Mouse (Mus musculus): ENCODE data around the gene Krtap13-1. TPM values are rescaled to one million over a fixed set of nuclear protein-coding genes. Genes with fewer than 3 reads are reported as not detected.

Krtap13-1 gene
- not detected for polyA plus RNA-seq (2017; shearing (Covaris generic))

DNA sequence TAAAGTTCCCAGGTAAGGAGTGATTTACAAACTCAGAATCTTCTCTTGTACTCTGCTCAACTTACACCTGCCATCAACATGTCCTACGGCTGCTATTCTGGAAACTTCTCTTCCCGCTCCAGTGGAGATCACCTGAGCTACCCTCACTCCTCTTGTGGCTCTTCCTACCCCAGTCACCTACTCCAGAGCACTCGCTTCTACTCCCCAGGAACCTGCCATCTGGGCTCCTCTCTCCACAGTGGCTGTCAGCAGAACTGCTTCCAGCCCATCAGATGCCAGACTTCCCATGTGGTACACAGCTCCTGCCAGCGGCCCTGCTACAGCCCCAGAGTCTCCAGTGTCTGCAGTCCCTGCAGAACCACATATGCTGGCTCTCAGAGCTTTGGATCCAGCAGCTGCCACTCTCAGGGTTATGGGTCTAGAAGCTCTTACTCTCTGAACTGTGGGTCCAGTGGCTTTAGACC is at the start of gene Krtap13-1:
TSS of gene Krtap13-1 (plus strand) at position 51 of the 464 bp plus-strand sequence.

DNA sequence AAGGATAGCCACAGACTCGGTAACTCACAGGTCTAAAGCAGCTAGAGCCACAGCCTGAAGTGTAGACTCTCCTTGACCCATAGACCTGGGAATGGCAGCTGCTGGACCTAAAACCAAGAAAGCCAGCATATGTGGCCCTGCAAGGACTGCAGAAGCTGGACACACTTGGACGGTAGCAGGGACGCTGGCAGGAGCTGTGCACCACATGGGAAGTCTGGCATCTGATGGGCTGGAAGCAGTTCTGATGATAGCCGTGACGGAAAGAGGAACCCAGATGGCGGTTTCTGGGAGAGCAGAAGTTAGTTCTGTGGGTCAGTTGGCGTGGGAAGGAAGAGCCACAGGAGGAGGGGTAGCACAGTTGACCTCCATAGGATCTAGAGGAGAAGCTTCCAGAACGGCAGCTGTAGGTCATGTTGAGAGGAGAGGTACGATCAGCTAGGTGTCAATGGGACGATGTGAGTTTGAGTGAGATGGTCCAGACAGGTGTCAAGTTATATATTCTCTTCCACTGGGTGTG is 21.1 kb upstream of the Krtap13-1 start, which contains the start of gene 2310061N02Rik:
TSS of gene 2310061N02Rik (minus strand) at position 467 of the 517 bp plus-strand sequence.

DNA sequence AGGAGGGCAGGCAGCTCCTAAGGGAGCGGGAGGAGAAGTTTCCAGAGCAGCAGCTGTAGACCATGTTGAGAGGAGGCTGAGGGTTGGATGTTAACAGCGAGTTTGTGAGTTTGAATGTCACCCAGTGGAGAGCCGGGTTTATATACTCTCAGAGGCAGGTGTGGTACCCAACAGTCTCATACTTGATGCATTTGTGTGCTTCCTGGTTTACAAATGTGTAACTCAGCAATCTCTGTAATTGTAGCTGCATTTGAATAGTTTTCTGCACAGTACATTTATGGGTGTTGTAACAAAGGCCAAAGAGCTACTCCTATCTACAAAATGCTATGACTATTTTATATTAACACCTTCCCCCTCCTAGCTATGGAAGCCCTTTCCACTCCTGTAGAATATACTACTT is 22.9 kb downstream of the Krtap13-1 start, which contains the start of gene Krtap13:
TSS of gene Krtap13 (minus strand) at position 101 of the 400 bp plus-strand sequence.

DNA sequence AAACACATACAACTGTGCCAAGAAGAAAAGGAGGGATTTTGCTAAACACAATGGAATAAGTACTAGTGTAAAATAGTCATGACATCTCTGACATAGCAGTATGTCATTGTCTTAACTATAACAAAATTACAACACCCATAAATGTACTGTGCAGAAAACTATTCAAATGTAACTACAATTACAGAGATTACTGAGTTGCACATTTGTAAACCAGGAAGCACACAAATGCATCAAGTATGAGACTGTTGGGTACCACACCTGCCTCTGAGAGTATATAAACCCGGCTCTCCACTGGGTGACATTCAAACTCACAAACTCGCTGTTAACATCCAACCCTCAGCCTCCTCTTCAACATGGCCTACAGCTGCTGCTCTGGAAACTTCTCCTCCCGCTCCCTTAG is 29.9 kb downstream of the Krtap13-1 start, which contains the start of gene 2310034C09Rik:
TSS of gene 2310034C09Rik (plus strand) at position 301 of the 400 bp plus-strand sequence.

GRCm38 (mm10) chr16:88774106-88774505 is 45.4 kb downstream of the Krtap13-1 start, which contains the start of gene 2310057N15Rik:
Gene 2310057N15Rik (minus strand): TSS chr16:88774206.

GRCm38 (mm10) chr16:88777596-88777995 is 48.9 kb downstream of the Krtap13-1 start, which contains the start of gene Gm5965:
Gene Gm5965 (plus strand): TSS chr16:88777896.

Other genes with a start within 250 kb of the Krtap13-1 start
- not detected for gene Cldn17, start 221.9 kb upstream of the Krtap13-1 start, polyA plus RNA-seq (2017; shearing (Covaris generic))
- not detected for gene Cldn8, start 165.7 kb upstream of the Krtap13-1 start, polyA plus RNA-seq (2017; shearing (Covaris generic))
- gene Krtap24-1, start 116.6 kb upstream of the Krtap13-1 start, polyA plus RNA-seq (2017; shearing (Covaris generic)): not detected
- gene 2310079G19Rik, start 101.2 kb upstream of the Krtap13-1 start, polyA plus RNA-seq (2017; shearing (Covaris generic)): not detected
- gene Krtap26-1, start 81.1 kb upstream of the Krtap13-1 start, polyA plus RNA-seq (2017; shearing (Covaris generic)): not detected
- not detected for gene Krtap27-1, start 57.2 kb upstream of the Krtap13-1 start, polyA plus RNA-seq (2017; shearing (Covaris generic))
- not detected for gene 2310061N02Rik, start 20.9 kb upstream of the Krtap13-1 start, polyA plus RNA-seq (2017; shearing (Covaris generic))
- not detected for gene Krtap13, start 22.8 kb downstream of the Krtap13-1 start, polyA plus RNA-seq (2017; shearing (Covaris generic))
- gene 2310034C09Rik, start 30.0 kb downstream of the Krtap13-1 start, polyA plus RNA-seq (2017; shearing (Covaris generic)): not detected
- not detected for gene 2310057N15Rik, start 45.3 kb downstream of the Krtap13-1 start, polyA plus RNA-seq (2017; shearing (Covaris generic))
- gene Gm5965, start 49.0 kb downstream of the Krtap13-1 start, polyA plus RNA-seq (2017; shearing (Covaris generic)): not detected
- not detected for gene Gm20741, start 83.4 kb downstream of the Krtap13-1 start, polyA plus RNA-seq (2017; shearing (Covaris generic))
- gene Krtap15, start 91.4 kb downstream of the Krtap13-1 start, polyA plus RNA-seq (2017; shearing (Covaris generic)): not detected
- not detected for gene Krtap14, start 97.3 kb downstream of the Krtap13-1 start, polyA plus RNA-seq (2017; shearing (Covaris generic))
- gene Krtap19-1, start 140.5 kb downstream of the Krtap13-1 start, polyA plus RNA-seq (2017; shearing (Covaris generic)): not detected
- gene Krtap19-2, start 145.4 kb downstream of the Krtap13-1 start, polyA plus RNA-seq (2017; shearing (Covaris generic)): not detected
- not detected for gene Krtap19-3, start 149.2 kb downstream of the Krtap13-1 start, polyA plus RNA-seq (2017; shearing (Covaris generic))
- gene Krtap19-4, start 156.2 kb downstream of the Krtap13-1 start, polyA plus RNA-seq (2017; shearing (Covaris generic)): not detected
- gene Krtap19-5, start 167.6 kb downstream of the Krtap13-1 start, polyA plus RNA-seq (2017; shearing (Covaris generic)): not detected
- gene Krtap19-9b, start 203.4 kb downstream of the Krtap13-1 start, polyA plus RNA-seq (2017; shearing (Covaris generic)): not detected
- gene Krtap16-3, start 234.0 kb downstream of the Krtap13-1 start, polyA plus RNA-seq (2017; shearing (Covaris generic)): not detected